Mouse (Mus musculus) megakaryocyte, embryonic 14.5 days (primary cell): Measurements from ENCODE around the gene Zfp579.

Experiments
- FLI1 ChIP-seq: IDR thresholded peaks from 2 replicates; pipeline ENCODE4 v1.6.1; 2012; ENCODE audit warnings: low read length, inconsistent platforms, mixed read lengths
- GATA1 ChIP-seq: IDR thresholded peaks from 3 replicates; pipeline ENCODE4 v1.6.1; 2012; ENCODE audit warnings: mixed read lengths, low read length, inconsistent platforms, borderline replicate concordance

GRCm38 (mm10) chr7:4948386-4948785 lies 47.6 kb downstream of the Zfp579 start:
- no peak for TF ChIP-seq GATA1
- TF ChIP-seq FLI1, result no peak
